Mouse (Mus musculus) left cerebral cortex, postnatal 14 days (tissue): ENCODE results near the gene Gm11541. TPM values are rescaled to one million over a fixed set of nuclear protein-coding genes. Genes with fewer than 3 reads are reported as not detected.
A peak's percentile ranks its signal among the peaks of the same experiment; 100 is the strongest.

Source experiments
- DNase-seq, 2 experiments: peaks; one replicate each; pipeline ENCODE4 v3.0.0; 2021 to 2022; ENCODE audit warnings: low spot score in 2 of 2, mixed read lengths in 1 of 2
- intact Hi-C: fragments of 180-260 bp; cut with DNase I; formaldehyde crosslinking; loops from one replicate; pipeline ENCODE4 v1.15.1; 2025
- long read RNA-seq, 2 experiments: library from polyadenylated mRNA; stranded (forward); transcript quantifications; one replicate each; pipeline ENCODE4 v2.0.0; 2021
- total RNA-seq, 2 experiments: library from RNA; stranded (reverse); gene quantifications; 2 replicates each; pipeline ENCODE4 v1.2.3; 2021

Gene Gm11541
- total RNA-seq = not detected
- long read RNA-seq, experiment 1 = 0 reads
- long read RNA-seq, experiment 2 = 0 reads

- intact Hi-C loops = no loop called here
- no peak for DNase-seq
Measured at GRCm38 (mm10) chr11:94704472-94704871, at the start of gene Gm11541. Gm11541 (minus strand) TSS chr11:94704499.

- DNase-seq = no peak
- intact Hi-C loops = no loop called here
Measured at GRCm38 (mm10) chr11:94752946-94753713, 48.8 kb upstream of the Gm11541 start.

DNA sequence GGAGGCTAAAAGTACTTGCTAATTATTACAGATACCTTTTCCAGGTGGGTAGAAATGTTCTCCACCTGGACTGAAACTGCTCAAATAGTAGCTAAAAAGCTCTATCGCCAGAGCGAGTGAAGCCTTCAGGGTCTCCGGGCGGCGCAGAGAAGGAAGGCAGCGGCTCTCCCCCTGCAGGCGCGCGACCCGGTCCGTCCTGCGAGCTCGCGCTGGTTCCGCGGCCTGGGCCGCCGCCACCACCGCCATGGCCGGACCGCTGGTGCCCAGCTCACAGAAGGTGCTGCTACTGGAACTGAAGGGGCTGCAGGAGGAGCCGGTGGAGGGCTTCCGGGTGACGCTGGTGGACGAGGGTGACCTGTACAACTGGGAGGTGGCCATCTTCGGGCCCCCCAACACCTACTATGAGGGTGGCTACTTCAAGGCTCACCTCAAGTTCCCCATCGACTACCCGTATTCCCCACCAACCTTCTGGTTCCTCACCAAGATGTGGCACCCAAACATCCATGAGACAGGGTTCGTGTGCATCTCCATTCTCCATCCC lies 37.5 kb upstream of the Gm11541 start, which contains the start of gene Cdc34b:
Gene Cdc34b (plus strand): TSS at position 51 of the 541 bp plus-strand sequence.
- no peak for DNase-seq
- intact Hi-C loops = no loop called here

GRCm38 (mm10) chr11:94735746-94736145 lies 31.4 kb upstream of the Gm11541 start:
- intact Hi-C loops = loop anchor here (10.0 kb wide), 1 partner anchor 129 kb away; no protein-coding TSS in a partner anchor

DNA sequence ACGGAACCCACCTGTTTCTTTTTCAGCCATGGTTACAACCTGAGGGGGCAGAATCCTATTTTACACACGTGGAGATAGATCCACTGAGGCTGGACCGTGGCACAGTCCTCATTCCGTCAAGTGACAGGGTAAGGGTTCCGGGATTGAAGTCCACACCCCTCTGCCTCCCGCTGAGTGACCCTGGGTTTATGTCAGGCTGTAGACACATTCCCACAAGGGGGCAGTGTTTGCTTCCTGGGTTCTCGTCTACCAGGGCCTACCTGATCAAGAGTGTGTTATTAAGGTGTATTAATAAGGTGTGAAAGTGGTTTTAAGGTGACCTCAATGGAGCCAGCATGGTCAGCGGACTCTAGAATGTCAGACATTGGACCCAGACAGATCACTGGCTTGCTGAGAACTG lies 28.5 kb upstream of the Gm11541 start:
- peak in 1 of 2 experiments; percentile 27 for DNase-seq
- intact Hi-C loops = loop anchor here (5.0 to 10.0 kb wide), 2 partner anchors 55 to 132 kb away; no protein-coding TSS in a partner anchor

More at GRCm38 (mm10) chr11:94735746-94736145, 31.4 kb upstream of the Gm11541 start:
- no peak for DNase-seq

DNA sequence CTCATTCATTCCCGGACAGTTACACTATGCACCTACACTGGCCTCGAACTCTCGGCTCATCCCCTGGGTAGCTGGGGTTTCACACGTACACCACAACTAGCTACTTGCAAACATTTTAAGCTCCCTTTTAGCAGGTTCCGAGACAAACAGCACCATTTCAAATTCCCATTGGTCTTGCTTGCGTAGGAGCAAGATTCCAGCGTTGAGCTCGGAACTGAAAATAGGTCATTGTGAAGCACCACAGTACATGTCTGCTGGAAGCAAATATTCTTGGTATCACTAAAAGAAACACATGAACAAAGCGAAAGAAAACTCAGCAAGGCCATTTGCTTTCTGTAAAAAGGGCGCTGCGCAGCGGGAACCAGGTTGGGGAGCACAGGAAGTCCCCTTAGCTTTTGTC lies 26.9 kb upstream of the Gm11541 start:
- intact Hi-C loops = loop anchor here (5.0 to 10.0 kb wide), 2 partner anchors 56 to 134 kb away; no protein-coding TSS in a partner anchor
- no peak for DNase-seq

- intact Hi-C loops = loop anchor here (1.0 to 10.0 kb wide), 3 partner anchors 57 to 206 kb away; partner anchors contain the start of gene Col1a1
- DNase-seq = peak; percentile 72 to 86
Measured at GRCm38 (mm10) chr11:94730261-94730660, 26.0 kb upstream of the Gm11541 start.

- intact Hi-C loops = no loop called here
- DNase-seq = no peak
Measured at GRCm38 (mm10) chr11:94729565-94729964, 25.3 kb upstream of the Gm11541 start.

- intact Hi-C loops = no loop called here
- no peak for DNase-seq
Measured at GRCm38 (mm10) chr11:94728545-94728944, 24.2 kb upstream of the Gm11541 start.

- intact Hi-C loops = no loop called here
- DNase-seq = no peak
Measured at GRCm38 (mm10) chr11:94727306-94727705, 23.0 kb upstream of the Gm11541 start.

DNA sequence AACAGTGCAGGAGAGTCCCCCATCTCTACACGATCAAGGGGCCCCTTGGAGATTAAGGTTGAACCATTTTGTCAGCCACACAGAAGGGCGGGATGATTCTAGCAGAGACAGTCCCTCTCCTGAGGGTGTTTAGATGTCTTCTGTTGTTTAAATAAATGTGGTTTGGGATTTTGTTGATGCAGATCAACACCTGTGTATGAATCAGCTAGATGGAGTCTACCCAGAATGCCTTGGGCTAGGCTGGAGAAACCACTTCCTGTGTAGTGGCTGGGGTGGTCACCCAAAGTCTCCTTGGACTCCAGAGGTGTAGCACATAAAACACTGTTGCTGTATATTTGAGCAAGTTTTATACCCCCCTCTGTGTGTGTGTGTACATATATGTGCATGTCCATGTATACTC lies 14.9 kb upstream of the Gm11541 start:
- intact Hi-C loops = no loop called here
- no peak for DNase-seq

GRCm38 (mm10) chr11:94718113-94718909 lies 14.0 kb upstream of the Gm11541 start:
- no peak for DNase-seq
- intact Hi-C loops = no loop called here

GRCm38 (mm10) chr11:94717239-94717638 lies 12.9 kb upstream of the Gm11541 start:
- no peak for DNase-seq
- intact Hi-C loops = no loop called here

GRCm38 (mm10) chr11:94716754-94717153 lies 12.5 kb upstream of the Gm11541 start:
- DNase-seq = peak in 1 of 2 experiments; percentile 30
- intact Hi-C loops = no loop called here

GRCm38 (mm10) chr11:94715622-94716021 lies 11.3 kb upstream of the Gm11541 start:
- DNase-seq = peak; percentile 52 to 67
- intact Hi-C loops = no loop called here

DNA sequence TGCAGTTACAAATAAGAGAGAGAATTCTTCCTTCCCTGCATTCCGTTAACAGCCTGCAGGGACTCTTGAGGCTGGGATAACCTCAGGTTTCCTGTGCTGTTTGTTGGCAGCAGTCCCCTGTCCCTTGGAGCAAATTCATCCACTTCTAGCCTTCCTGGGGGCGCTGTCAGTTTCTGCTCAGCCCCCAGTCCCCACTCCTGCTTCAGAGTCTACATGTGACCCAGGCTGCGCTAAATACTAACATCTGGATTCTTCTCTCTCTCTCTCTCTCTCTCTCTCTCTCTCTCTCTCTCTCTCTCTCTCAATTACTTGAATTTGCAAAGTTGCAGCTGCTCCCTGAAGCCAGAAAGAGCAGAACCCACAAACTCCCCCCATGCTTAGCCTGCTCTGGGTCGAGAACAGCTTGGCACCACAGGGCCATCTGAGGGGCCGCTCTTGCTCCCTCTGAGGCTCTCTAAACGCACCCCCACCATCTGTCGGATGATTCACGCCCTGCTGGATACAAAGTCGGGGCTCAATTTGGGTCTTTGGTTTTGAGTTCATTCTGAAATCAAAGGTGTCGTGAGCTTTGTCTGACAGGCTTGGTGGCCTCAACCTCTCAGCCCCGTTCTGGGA lies 9.1 kb upstream of the Gm11541 start:
- no peak for DNase-seq
- intact Hi-C loops = no loop called here

GRCm38 (mm10) chr11:94704020-94704419 lies 279 bp downstream of the Gm11541 start:
- DNase-seq = no peak
- intact Hi-C loops = no loop called here

GRCm38 (mm10) chr11:94702216-94702610 lies 2.1 kb downstream of the Gm11541 start:
- DNase-seq = no peak
- intact Hi-C loops = no loop called here

- no peak for DNase-seq
- intact Hi-C loops = no loop called here
Measured at GRCm38 (mm10) chr11:94701401-94702215, 2.7 kb downstream of the Gm11541 start.
